Mouse (Mus musculus) 3134 (cell line): ENCODE results near the gene Cnp.

Source experiments
- DNase-seq: peaks from one replicate; pipeline ENCODE4 v3.0.0-alpha.2; 2011; ENCODE audit warnings: low spot score; ENCODE audit not compliant: insufficient read length; ENCODE audit errors: extremely low read depth

Cnp gene

GRCm38 (mm10) chr11:100618761-100619484 lies 44.2 kb downstream of the Cnp start, which contains the start of gene Nkiras2:
Gene Nkiras2, plus strand, starts transcription at chr11:100619244.
- no peak for DNase-seq

GRCm38 (mm10) chr11:100619485-100619975 lies 44.8 kb downstream of the Cnp start:
- DNase-seq: peak; percentile 93

- DNase-seq: no peak
These were observed 45.3 kb downstream of the Cnp start, which contains the start of gene Dnajc7 for GRCm38 (mm10) chr11:100619982-100620381. Gene Dnajc7, minus strand, starts transcription at chr11:100620168.

GRCm38 (mm10) chr11:100622714-100623113 lies 48.0 kb downstream of the Cnp start:
- peak; percentile 97 for DNase-seq

- DNase-seq: no peak
These were observed 49.2 kb downstream of the Cnp start for GRCm38 (mm10) chr11:100623867-100624266.

GRCm38 (mm10) chr11:100625754-100626700 lies 51.3 kb downstream of the Cnp start:
- no peak for DNase-seq

GRCm38 (mm10) chr11:100626701-100627195 lies 52.0 kb downstream of the Cnp start:
- DNase-seq: peak; percentile 47

GRCm38 (mm10) chr11:100628056-100628455 lies 53.4 kb downstream of the Cnp start:
- DNase-seq: no peak

- no peak for DNase-seq
These were observed 54.2 kb downstream of the Cnp start for GRCm38 (mm10) chr11:100628862-100629352.

GRCm38 (mm10) chr11:100634530-100634929 lies 59.8 kb downstream of the Cnp start:
- DNase-seq: no peak

- DNase-seq: no peak
These were observed 65.6 kb downstream of the Cnp start for GRCm38 (mm10) chr11:100640159-100640906.
